Mouse (Mus musculus) limb, embryonic 14.5 days (tissue): ENCODE measurements around the gene Tmcc1. TPM values are rescaled to one million over a fixed set of nuclear protein-coding genes. Genes with fewer than 3 reads are reported as not detected.

Experiments used
- ATAC-seq: fragments of 200-750 bp; cut with Nextera tagmentation; 2 replicates; pipeline ENCODE4 v1.8.0; 2017; ENCODE audit warnings: low read depth, moderate number of reproducible peaks, moderate TSS enrichment; ENCODE audit not compliant: low FRiP score
- DNase-seq: peaks from one replicate; pipeline ENCODE4 v3.0.0-alpha.2; 2015; ENCODE audit warnings: low spot score
- H3K27ac ChIP-seq: fragments of 300-500 bp; sonication (generic); replicated peaks from 2 replicates; pipeline ENCODE4 v1.5.1; 2014; ENCODE audit warnings: low read depth, mild to moderate bottlenecking, low read length, moderate library complexity, mixed read lengths
- H3K27me3 ChIP-seq: fragments of 300-500 bp; sonication (generic); 2 replicates; pipeline ENCODE4 v1.6.1; 2014; ENCODE audit warnings: low read length, mixed read lengths; ENCODE audit not compliant: control insufficient read depth, insufficient read depth
- H3K36me3 ChIP-seq: fragments of 300-500 bp; sonication (generic); 2 replicates; pipeline ENCODE4 v1.6.1; 2014; ENCODE audit warnings: mild to moderate bottlenecking, low read length, moderate library complexity, mixed read lengths; ENCODE audit not compliant: control insufficient read depth, insufficient read depth
- H3K4me1 ChIP-seq: fragments of 300-500 bp; sonication (generic); 2 replicates; pipeline ENCODE4 v1.6.1; 2014; ENCODE audit warnings: antibody characterized with exemption, low read length, mixed read lengths; ENCODE audit not compliant: control insufficient read depth, insufficient read depth
- H3K4me2 ChIP-seq: fragments of 300-500 bp; sonication (generic); replicated peaks from 2 replicates; pipeline ENCODE4 v1.6.1; 2014; ENCODE audit warnings: low read depth, mild to moderate bottlenecking, low read length, moderate library complexity; ENCODE audit not compliant: severe bottlenecking
- H3K4me3 ChIP-seq: fragments of 300-500 bp; sonication (generic); replicated peaks from 2 replicates; pipeline ENCODE4 v1.5.1; 2014; ENCODE audit warnings: low read length
- H3K9ac ChIP-seq: fragments of 300-500 bp; sonication (generic); 2 replicates; pipeline ENCODE4 v1.6.1; 2014; ENCODE audit warnings: mild to moderate bottlenecking, low read depth, low read length, moderate library complexity; ENCODE audit not compliant: severe bottlenecking
- H3K9me3 ChIP-seq: fragments of 300-500 bp; sonication (generic); 2 replicates; pipeline ENCODE4 v1.6.1; 2016; ENCODE audit warnings: low read length; ENCODE audit not compliant: control insufficient read depth
- POLR2A ChIP-seq: fragments of 200-500 bp; IDR thresholded peaks from 2 replicates; pipeline ENCODE4 v1.8.0; 2012; ENCODE audit warnings: inconsistent platforms, mild to moderate bottlenecking, moderate library complexity, borderline replicate concordance; ENCODE audit not compliant: insufficient read depth, insufficient read length; ENCODE audit errors: extremely low read depth
- WGBS: fragments of 180-500 bp; shearing (Covaris S2); extraction: QIAGEN DNeasy Blood & Tissue Kit; methylation state at CpG from one replicate; pipeline ENCODE4 v1.1.7; 2014; 5-methylcytosine and 5-hydroxymethylcytosine counted together
- polyA plus RNA-seq, 2 experiments: library from polyadenylated mRNA; depleted of rRNA in 1 of 2; stranded (reverse) in 1 of 2; unstranded in 1 of 2; fragments of >200 nt; fragmentation: Nextera tagmentation in 1 of 2; extraction: Ambion mirVana in 1 of 2; gene quantifications; 2 replicates each; pipeline versions ENCODE4 v1.2.1 to v1.2.3; 2012 to 2014

Gene Tmcc1
- polyA plus RNA-seq, 2 experiments, result 11.1 to 23.4 TPM

- Histone ChIP-seq H3K9me3 (no peaks in the 10 kb centered on the region), H3K4me1 (peaks cover 5% of the 10 kb centered on the region; the same call in 1 of the 2 replicates), H3K27ac (no peak overlapping the region), H3K4me3 (no peak overlapping the region), H3K27me3 (no peaks in the 10 kb centered on the region), H3K9ac (no peak overlapping the region), H3K4me2 (no peak overlapping the region), H3K36me3 (no peaks in the 10 kb centered on the region)
- WGBS, result 85% methylated on average over 4 of the region's 4 CpGs
- TF ChIP-seq POLR2A, result no peak
- no peak for ATAC-seq
- no peak for DNase-seq
Measured at GRCm38 (mm10) chr6:116110588-116110987, 82.7 kb downstream of the Tmcc1 start.

GRCm38 (mm10) chr6:116107471-116108358 lies 85.6 kb downstream of the Tmcc1 start:
- 1% methylated on average over 29 of the region's 29 CpGs for WGBS
- peak; percentile 72 for DNase-seq
- ATAC-seq, result peak; percentile 84
- no peaks in the 10 kb centered on the region for H3K9me3 ChIP-seq
- no peaks in the 10 kb centered on the region for H3K36me3 ChIP-seq
- H3K4me3 ChIP-seq, result peak overlapping the region; percentile 49
- peak overlapping the region; percentile 82 for H3K4me2 ChIP-seq
- TF ChIP-seq POLR2A, result no peak
- peaks cover 5% of the 10 kb centered on the region; the same call in 1 of the 2 replicates for H3K4me1 ChIP-seq
- H3K27me3 ChIP-seq, result no peaks in the 10 kb centered on the region
- H3K9ac ChIP-seq, result peak overlapping the region; percentile 62
- H3K27ac ChIP-seq, result no peak overlapping the region

GRCm38 (mm10) chr6:116106967-116107470 lies 86.3 kb downstream of the Tmcc1 start:
- Histone ChIP-seq H3K9ac (peak overlapping the region; percentile 62), H3K4me2 (peak overlapping the region; percentile 82), H3K4me3 (peak overlapping the region; percentile 49), H3K9me3 (no peaks in the 10 kb centered on the region), H3K4me1 (peaks cover 5% of the 10 kb centered on the region; the same call in 1 of the 2 replicates), H3K27ac (no peak overlapping the region), H3K36me3 (no peaks in the 10 kb centered on the region), H3K27me3 (no peaks in the 10 kb centered on the region)
- TF ChIP-seq POLR2A, result no peak
- WGBS, result 10% methylated on average over 6 of the region's 6 CpGs
- ATAC-seq (0 out of 2 replicates have a peak, but pooled peaks have one; percentile 6), DNase-seq (no peak)

DNA sequence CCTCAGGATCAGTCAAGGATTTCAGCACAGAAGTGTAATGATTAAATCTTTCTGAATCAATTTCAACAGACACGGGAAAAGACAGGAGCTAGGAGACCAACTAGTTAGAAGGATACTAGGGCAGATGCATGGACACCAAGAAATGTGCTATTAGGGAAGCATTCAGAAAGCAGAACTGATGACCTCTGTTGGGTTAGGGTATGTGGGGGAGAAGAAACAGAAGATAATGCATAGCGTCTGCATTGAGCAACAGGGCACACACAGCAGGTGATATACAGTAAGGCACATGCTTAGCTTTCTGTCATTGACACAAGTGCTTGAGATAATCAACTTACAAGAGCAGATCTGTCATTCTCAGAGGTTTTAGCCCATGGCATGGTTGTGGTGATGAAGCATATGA lies 95.7 kb downstream of the Tmcc1 start:
- no peak for DNase-seq
- no peak for TF ChIP-seq POLR2A
- no peak for ATAC-seq

DNA sequence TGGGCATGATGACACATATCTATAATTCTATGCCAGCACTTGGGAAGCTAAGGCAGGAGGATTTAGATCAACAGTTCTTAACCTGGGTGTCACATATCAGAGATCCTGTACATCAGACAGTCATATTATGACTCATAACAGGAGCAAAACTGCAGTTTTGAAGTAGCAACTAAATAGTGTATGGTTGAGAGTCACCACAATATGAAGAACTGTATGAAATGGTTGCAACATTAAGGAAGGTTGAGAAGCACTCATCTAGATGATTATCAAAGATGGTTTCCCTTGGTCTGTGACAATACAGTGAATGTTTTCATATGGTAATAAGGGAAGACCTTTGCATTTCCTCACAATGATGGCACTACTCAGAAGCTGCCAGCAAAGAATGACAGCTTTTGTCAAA lies 103.9 kb downstream of the Tmcc1 start:
- H3K4me3 ChIP-seq, result no peak overlapping the region
- DNase-seq, result no peak
- ATAC-seq, result no peak

More for the DNA sequence above, 95.7 kb downstream of the Tmcc1 start:
- H3K9me3 ChIP-seq, result no peaks in the 10 kb centered on the region
- H3K4me3 ChIP-seq, result no peak overlapping the region
- no peaks in the 10 kb centered on the region for H3K27me3 ChIP-seq
- H3K36me3 ChIP-seq, result no peaks in the 10 kb centered on the region
- no peak overlapping the region for H3K4me2 ChIP-seq
- no peak overlapping the region for H3K27ac ChIP-seq
- 93% methylated on average over 2 of the region's 2 CpGs for WGBS
- H3K9ac ChIP-seq, result no peak overlapping the region
- H3K4me1 ChIP-seq, result no peaks in the 10 kb centered on the region

More for the DNA sequence above, 103.9 kb downstream of the Tmcc1 start:
- TF ChIP-seq POLR2A, result no peak
- Histone ChIP-seq H3K9ac (no peak overlapping the region), H3K4me1 (no peaks in the 10 kb centered on the region), H3K27me3 (no peaks in the 10 kb centered on the region), H3K36me3 (no peaks in the 10 kb centered on the region), H3K27ac (no peak overlapping the region), H3K9me3 (no peaks in the 10 kb centered on the region), H3K4me2 (no peak overlapping the region)
